Mouse (Mus musculus) E14TG2a.4 (cell line): ENCODE measurements around the gene Necap2.

Experiments used
- H3K27me3 ChIP-seq: 2 replicates; pipeline ENCODE4 v1.6.1; 2014; ENCODE audit warnings: low read length, control low read depth; ENCODE audit not compliant: insufficient read depth
- H3K36me3 ChIP-seq: 2 replicates; pipeline ENCODE4 v1.6.1; 2014; ENCODE audit warnings: low read length, control low read depth; ENCODE audit not compliant: insufficient read depth
- H3K4me1 ChIP-seq: replicated peaks from 2 replicates; pipeline ENCODE4 v1.6.1; 2014; ENCODE audit warnings: low read depth, low read length, control low read depth
- H3K4me3 ChIP-seq: replicated peaks from 2 replicates; pipeline ENCODE4 v1.5.1; 2014; ENCODE audit warnings: mild to moderate bottlenecking, low read length
- H3K9me3 ChIP-seq: 2 replicates; pipeline ENCODE4 v1.6.1; 2014; ENCODE audit warnings: low read length, control low read depth
- CTCF ChIP-seq: conservative IDR thresholded peaks from 2 replicates; pipeline ENCODE4 v1.5.1; 2014; ENCODE audit warnings: low read length
- NANOG ChIP-seq: IDR thresholded peaks from 2 replicates; pipeline ENCODE4 v1.6.1; 2014; ENCODE audit warnings: borderline replicate concordance, low read length, mixed read lengths
- POU5F1 ChIP-seq: IDR thresholded peaks from 2 replicates; pipeline ENCODE4 v1.6.1; 2014; ENCODE audit warnings: low read length, borderline replicate concordance

Necap2 gene

DNA sequence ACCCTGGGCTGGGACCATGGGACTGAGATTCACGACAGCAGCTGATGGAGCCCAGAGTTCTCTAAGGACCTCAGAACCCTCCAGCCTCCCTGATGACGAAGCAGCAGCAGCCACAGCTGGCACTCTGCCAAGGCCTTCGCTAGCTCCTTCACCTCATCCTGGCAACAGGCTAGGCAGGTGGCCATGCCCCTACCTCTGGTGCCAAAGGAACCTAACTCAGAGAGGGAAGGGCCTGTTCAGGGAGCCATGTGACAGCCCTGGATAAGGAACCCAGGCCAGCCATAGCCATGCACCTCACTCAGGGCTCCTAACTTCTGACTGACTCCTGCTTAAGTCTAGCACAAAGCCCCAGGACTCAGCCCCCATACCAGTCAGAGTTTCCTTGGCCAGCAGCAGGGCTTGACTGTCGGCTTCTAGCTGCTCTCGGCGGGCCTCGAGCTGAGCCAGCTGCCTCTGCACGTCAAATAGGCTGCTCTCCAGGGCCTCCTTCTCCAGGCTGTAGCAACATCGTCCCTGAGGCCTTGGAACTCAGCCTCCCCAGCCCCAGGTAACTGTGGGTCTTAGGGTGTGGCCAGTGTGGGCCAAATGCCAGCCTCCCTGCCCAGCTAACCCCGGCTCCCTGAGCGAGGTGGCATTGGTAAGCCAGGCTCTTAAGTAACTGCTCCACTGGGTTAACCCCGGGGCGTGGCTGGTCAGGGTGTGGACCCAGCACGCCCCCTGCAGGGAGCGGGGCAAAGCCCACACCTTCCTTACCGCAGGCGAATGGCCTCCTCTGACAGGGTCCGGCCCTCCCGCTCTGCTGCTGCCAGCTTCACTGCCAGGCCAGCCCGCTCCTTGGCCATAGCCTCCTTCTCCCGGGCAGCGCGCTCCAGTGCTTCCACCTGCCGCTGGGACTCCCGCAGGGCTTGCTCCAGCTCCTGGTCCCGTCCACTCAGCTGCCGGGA is 44.3 kb downstream of the Necap2 start:
- Histone ChIP-seq H3K4me1 (peaks cover 33% of the 10 kb centered on the region), H3K4me3 (peak overlapping the region; percentile 48), H3K27me3 (0 out of 2 replicates have a peak, but pooled peaks cover 2% of the 10 kb centered on the region), H3K36me3 (peaks cover 87% of the 10 kb centered on the region), H3K9me3 (no peaks in the 10 kb centered on the region)
- no peak for TF ChIP-seq POU5F1
- no peak for TF ChIP-seq CTCF
- no peak for TF ChIP-seq NANOG

DNA sequence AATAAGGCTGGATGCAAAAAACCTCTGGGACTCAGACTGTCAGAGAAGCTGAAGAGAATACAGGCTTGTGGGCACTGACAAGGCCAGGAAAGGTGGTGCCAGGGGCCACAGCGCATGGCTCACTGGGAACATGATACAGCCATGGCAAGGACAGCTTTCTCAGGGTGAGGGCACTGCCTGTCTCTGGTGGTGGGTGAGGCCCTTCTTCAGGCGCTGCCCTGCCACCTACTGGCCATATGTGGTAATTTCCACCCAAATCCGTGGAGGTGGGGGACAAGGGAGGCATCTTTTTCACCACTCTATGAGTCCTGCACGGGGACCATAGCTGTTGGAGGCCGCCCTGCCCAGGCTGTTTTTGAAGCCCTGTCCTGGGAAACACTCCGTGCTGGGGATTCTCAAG is 46.4 kb downstream of the Necap2 start:
- TF ChIP-seq CTCF, result peak; percentile 90
- no peak for TF ChIP-seq POU5F1
- no peak for TF ChIP-seq NANOG
- H3K27me3 ChIP-seq, result 0 out of 2 replicates have a peak, but pooled peaks cover 2% of the 10 kb centered on the region
- peaks cover 91% of the 10 kb centered on the region for H3K36me3 ChIP-seq
- H3K4me3 ChIP-seq, result no peak overlapping the region
- peaks cover 36% of the 10 kb centered on the region for H3K4me1 ChIP-seq
- no peaks in the 10 kb centered on the region for H3K9me3 ChIP-seq

DNA sequence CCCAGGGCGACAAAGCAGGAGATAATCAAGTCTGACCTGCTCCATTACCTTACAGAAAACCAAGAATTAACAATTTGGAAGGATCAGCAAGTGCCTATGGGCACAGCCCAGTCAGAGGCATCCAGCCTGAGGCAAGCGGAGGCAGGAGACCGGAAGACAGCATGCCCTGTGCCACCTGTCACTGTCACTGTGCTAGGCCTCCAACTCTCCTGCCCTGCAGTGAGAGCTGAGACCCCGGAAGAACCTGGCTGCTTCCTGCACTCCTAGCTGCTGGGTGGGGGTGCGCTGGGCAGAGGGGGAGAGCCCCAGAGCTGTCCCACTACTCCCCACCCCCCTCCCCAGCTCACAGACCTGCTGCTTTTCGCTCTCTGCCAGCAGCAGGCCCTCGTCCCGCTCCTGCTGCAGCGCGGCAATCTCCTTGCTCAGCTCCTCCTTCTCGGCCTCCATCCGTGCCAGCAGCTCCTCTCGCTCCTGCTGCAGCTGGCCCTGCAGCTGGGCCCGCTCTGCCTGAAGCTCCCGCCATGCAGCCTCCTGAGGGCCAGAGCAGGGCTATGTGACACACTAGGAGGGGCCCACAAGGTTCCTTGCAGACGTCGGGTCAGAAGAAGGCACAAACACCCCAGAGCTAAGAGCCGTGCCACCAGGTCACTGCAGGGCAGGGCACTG is 47.5 kb downstream of the Necap2 start:
- H3K9me3 ChIP-seq, result no peaks in the 10 kb centered on the region
- H3K4me1 ChIP-seq, result peaks cover 31% of the 10 kb centered on the region
- TF ChIP-seq NANOG, result no peak
- TF ChIP-seq POU5F1, result no peak
- no peak for TF ChIP-seq CTCF
- H3K36me3 ChIP-seq, result peaks cover 85% of the 10 kb centered on the region
- 0 out of 2 replicates have a peak, but pooled peaks cover 2% of the 10 kb centered on the region for H3K27me3 ChIP-seq
- H3K4me3 ChIP-seq, result no peak overlapping the region

DNA sequence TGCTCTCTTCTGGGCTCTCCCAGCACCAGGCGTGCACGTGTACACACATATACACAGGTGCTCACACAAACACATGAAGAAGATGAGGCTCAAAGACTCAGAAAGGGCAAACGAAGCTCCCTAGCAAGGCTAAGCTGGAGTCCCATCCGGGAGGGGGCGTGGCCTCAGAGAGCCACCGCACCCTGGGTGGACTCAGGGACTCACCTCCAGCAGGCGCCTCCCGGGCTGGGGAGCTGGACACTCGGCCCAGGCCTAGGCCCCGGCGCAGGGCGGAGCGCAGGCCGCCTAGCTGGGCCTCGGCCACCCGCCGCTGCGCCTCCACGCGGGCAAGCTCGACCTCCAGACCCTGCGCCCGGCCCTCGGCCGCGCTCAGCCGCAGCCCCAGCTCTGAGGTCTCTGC is 53.2 kb downstream of the Necap2 start:
- Histone ChIP-seq H3K9me3 (no peaks in the 10 kb centered on the region), H3K36me3 (peaks cover 58% of the 10 kb centered on the region), H3K4me1 (peaks cover 37% of the 10 kb centered on the region), H3K27me3 (0 out of 2 replicates have a peak, but pooled peaks cover 2% of the 10 kb centered on the region), H3K4me3 (peak overlapping the region; percentile 73)
- TF ChIP-seq POU5F1 (no peak), NANOG (no peak), CTCF (no peak)

DNA sequence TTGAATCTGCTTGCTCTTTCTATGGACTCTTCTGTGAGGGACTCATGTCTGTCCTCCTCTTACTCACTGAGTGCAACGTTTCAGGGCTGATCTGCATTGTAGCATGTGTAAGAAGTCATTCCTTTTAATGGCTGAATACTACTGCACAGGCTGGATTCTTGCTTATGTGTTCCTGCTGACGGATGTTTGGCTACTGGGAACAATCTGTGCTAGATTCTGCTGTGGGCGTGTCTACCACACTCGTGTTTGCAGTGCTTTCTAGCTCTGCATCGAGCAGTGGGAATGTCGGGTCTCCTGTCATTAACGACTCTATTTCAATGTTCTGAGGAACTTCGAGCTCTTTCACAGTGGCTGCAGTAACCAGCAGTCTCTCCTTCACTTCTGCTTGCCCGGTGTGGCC is 54.1 kb downstream of the Necap2 start:
- H3K36me3 ChIP-seq, result peaks cover 58% of the 10 kb centered on the region
- H3K4me3 ChIP-seq, result no peak overlapping the region
- TF ChIP-seq POU5F1 (no peak), CTCF (no peak), NANOG (no peak)
- no peaks in the 10 kb centered on the region for H3K9me3 ChIP-seq
- H3K4me1 ChIP-seq, result peaks cover 41% of the 10 kb centered on the region
- no peaks in the 10 kb centered on the region for H3K27me3 ChIP-seq

DNA sequence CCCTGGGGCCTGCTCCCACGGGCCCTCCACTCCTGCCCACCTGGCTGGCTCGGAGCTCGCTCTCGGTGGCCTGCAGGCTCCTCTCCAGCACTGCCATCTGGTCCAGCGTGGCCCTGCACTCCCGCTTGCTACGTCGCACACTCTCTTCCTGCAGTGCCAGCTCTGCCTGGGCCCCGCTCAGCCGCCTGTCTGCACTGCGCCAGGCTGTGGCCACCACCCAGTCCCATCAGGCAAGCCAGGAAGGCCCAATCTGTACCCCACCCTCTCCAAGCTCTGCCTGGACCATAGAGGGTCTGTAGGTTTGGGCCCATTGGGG is 56.6 kb downstream of the Necap2 start:
- Histone ChIP-seq H3K4me3 (no peak overlapping the region; the same call in 1 of the 2 replicates), H3K4me1 (peaks cover 54% of the 10 kb centered on the region), H3K27me3 (no peaks in the 10 kb centered on the region), H3K9me3 (no peaks in the 10 kb centered on the region), H3K36me3 (peaks cover 51% of the 10 kb centered on the region)
- TF ChIP-seq CTCF (no peak), POU5F1 (no peak)

DNA sequence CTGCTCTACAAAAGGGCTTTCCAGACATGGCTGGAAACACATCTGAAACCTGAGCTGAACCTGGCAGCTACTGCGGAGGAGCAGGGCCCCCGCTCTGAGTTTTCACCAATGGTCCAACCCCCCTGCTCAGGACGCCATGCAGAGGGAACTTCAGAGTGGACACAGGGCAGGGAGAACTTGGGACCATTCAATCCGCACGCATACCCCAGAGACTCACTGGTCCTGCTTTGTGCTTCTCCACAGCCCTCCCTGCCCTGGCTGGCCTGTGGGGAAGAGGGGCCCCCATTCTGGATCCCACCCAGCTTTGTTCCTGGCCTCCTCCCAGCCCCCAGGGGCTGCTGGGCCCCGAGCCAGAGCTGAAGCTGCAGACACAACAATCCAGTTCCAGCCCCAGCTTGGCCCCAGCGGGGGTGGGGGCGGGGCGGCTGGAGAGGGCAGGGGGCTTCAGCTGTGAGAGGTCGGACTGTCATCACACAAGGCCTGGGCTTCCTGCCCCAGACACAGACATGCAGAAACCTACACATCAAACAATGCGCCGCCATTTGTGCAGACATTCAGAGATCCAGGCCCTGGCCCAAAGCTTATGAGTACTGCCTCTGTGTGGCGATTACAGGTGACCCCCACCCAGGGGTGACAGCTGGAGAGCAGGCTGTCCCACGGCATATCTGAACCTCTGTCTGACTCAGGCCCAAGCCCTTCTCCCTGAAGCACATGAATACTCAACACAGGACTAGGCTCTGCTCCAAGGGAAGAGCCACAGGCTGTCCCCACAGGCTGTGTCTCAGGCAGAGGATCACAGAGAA is 57.1 kb downstream of the Necap2 start:
- H3K27me3 ChIP-seq, result no peaks in the 10 kb centered on the region
- peaks cover 54% of the 10 kb centered on the region for H3K4me1 ChIP-seq
- no peak for TF ChIP-seq POU5F1
- H3K9me3 ChIP-seq, result no peaks in the 10 kb centered on the region
- peaks cover 53% of the 10 kb centered on the region for H3K36me3 ChIP-seq
- no peak overlapping the region for H3K4me3 ChIP-seq

DNA sequence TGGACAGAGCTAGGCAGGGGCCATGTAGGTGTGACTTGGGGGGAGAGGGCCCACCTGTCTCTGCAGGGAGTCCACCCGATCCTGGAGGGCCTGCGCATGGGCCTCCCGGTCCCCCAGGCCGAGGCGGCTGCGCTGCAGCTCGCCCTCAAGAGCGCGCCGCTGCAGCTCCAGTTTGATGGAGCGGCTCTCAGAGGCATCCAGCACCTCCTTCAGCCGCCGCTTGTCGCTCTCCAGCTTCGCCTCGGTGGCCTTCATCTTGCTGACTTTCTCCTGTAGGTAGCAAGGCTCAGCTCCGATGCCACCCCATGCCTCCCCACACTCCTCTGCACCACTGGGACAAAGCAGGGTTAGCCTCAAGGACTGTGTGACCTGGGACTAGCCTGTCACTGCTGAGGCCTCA is 57.9 kb downstream of the Necap2 start:
- H3K9me3 ChIP-seq, result no peaks in the 10 kb centered on the region
- no peaks in the 10 kb centered on the region for H3K27me3 ChIP-seq
- H3K4me1 ChIP-seq, result peaks cover 58% of the 10 kb centered on the region
- H3K36me3 ChIP-seq, result peaks cover 54% of the 10 kb centered on the region
- TF ChIP-seq CTCF (no peak), NANOG (no peak)
- no peak overlapping the region for H3K4me3 ChIP-seq
